Mouse (Mus musculus): ENCODE measurements around the gene Prkaa1. TPM values are rescaled to one million over a fixed set of nuclear protein-coding genes. Genes with fewer than 3 reads are reported as not detected.
"Not testable (repeated sequence)": the region's sequence is repeated elsewhere in the genome, so short reads cannot be mapped to it uniquely, and the experiment has no call there.

The Prkaa1 gene
- polyA plus RNA-seq, 1 experiment from 2014 or later = 13.9 TPM

- Histone ChIP-seq H3K27me3 (no peaks in the 10 kb centered on the region), H3K36me3 (peaks cover 8% of the 10 kb centered on the region; the same call in 1 of the 2 replicates), H3K4me3 (replicated peaks) (no peak overlapping the region), H3K4me1 (replicated peaks) (peaks cover 42% of the 10 kb centered on the region), H3K9ac (no peak overlapping the region), H3K9me3 (replicated peaks) (no peaks in the 10 kb centered on the region), H3K27ac (peak overlapping the region; percentile 51; the same call in 1 of the 2 replicates), H3K4me2 (no peak overlapping the region)
- ATAC-seq (ENCODE audit: low read depth) (no peak), DNase-seq (no peak)
- WGBS (ENCODE audit: insufficient replicate concordance) = 51% methylated on average over 4 of the region's 4 CpGs
These were observed 53.0 kb downstream of the Prkaa1 start for GRCm38 (mm10) chr15:5196691-5197090.

DNA sequence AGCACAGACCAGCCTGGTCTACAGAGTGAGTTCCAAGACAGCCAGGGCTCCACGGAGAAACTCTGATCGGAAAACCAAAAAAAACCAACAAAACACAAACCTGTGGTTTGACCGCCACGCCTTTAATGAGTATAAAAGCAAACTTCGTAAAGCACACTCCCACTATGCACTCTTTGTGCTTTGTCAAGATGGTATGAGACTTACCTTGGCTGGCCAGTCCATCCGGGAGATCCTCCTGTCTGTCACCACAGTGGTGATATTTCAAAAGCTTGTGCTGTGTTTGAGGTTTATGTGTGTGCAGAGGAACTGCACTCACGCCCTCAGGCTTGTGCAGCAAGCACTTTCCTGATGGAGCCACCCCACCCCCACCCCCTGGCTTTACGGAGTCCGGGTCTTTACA, 61.6 kb downstream of the Prkaa1 start:
- ATAC-seq (ENCODE audit: low read depth) (no peak), DNase-seq (no peak)
- Histone ChIP-seq H3K9me3 (replicated peaks) (no peaks in the 10 kb centered on the region), H3K27me3 (no peaks in the 10 kb centered on the region), H3K36me3 (0 out of 2 replicates have a peak, but pooled peaks cover 1% of the 10 kb centered on the region), H3K27ac (no peak overlapping the region), H3K9ac (no peak overlapping the region), H3K4me2 (no peak overlapping the region), H3K4me1 (replicated peaks) (peaks cover 5% of the 10 kb centered on the region; the same call in 1 of the 2 replicates), H3K4me3 (replicated peaks) (no peak overlapping the region)
- 81% methylated on average over 9 of the region's 9 CpGs for WGBS (ENCODE audit: insufficient replicate concordance)

DNA sequence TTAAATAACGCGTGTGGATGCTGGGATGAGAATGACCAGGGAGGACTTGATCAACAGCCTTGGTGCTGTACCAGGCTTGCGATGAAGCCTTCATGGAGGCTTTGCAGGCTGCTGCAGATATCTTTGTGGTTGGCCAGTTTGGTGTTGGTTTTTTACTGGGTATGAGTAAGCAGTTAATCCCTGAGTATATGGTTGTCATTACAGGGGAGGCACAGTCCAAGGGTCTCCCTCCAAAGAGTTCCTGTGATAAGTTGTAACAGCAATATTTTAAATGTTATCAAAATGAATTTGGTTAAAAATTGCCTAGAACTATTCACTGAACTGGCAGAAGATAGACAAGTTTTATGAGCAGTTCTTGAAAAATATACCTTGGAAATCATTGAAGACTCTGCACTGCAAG, 65.5 kb downstream of the Prkaa1 start:
- no peak overlapping the region for H3K4me2 ChIP-seq
- H3K4me1 ChIP-seq (replicated peaks) = no peaks in the 10 kb centered on the region
- no peaks in the 10 kb centered on the region for H3K27me3 ChIP-seq
- H3K9me3 ChIP-seq (replicated peaks) = no peaks in the 10 kb centered on the region
- H3K27ac ChIP-seq = no peak overlapping the region
- H3K9ac ChIP-seq = no peak overlapping the region
- 82% methylated on average over 3 of the region's 3 CpGs for WGBS (ENCODE audit: insufficient replicate concordance)
- H3K36me3 ChIP-seq = 0 out of 2 replicates have a peak, but pooled peaks cover 3% of the 10 kb centered on the region
- DNase-seq (no peak), ATAC-seq (ENCODE audit: low read depth) (no peak)
- no peak overlapping the region for H3K4me3 ChIP-seq (replicated peaks)

GRCm38 (mm10) chr15:5220491-5220890, 76.8 kb downstream of the Prkaa1 start:
- Histone ChIP-seq H3K36me3 (0 out of 2 replicates have a peak, but pooled peaks cover 4% of the 10 kb centered on the region), H3K27ac (no peak overlapping the region), H3K4me1 (replicated peaks) (no peaks in the 10 kb centered on the region), H3K4me3 (replicated peaks) (no peak overlapping the region), H3K9ac (no peak overlapping the region), H3K4me2 (no peak overlapping the region), H3K27me3 (no peaks in the 10 kb centered on the region), H3K9me3 (replicated peaks) (no peaks in the 10 kb centered on the region)
- ATAC-seq (ENCODE audit: low read depth) (no peak), DNase-seq (no peak)
- WGBS (ENCODE audit: insufficient replicate concordance) = 80% methylated on average over 6 of the region's 6 CpGs

DNA sequence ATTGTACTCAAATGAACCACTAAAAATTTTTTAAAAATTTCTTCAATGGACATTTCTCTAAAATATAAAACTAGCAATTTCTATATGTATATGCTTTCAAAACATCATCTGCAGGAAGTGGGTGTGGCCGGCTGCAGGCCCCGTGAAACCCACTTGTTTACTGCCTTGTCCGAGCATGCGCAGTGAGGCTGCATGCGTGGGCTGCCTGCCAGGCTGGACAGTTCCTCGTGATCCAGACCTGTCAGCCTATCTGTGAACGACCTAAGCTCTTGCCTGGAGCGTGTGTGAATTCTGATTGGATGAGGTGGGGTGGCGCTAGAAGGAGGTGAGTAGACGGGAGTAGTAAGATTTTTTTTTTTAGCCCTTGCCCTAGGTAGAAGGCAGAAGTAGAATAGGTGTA, 87.1 kb downstream of the Prkaa1 start:
- not testable (repeated sequence) for H3K9ac ChIP-seq; H3K36me3 ChIP-seq; H3K9me3 ChIP-seq (replicated peaks); H3K27me3 ChIP-seq; ATAC-seq (ENCODE audit: low read depth); H3K27ac ChIP-seq; H3K4me3 ChIP-seq (replicated peaks); DNase-seq; H3K4me2 ChIP-seq
- peaks cover 11% of the 10 kb centered on the region for H3K4me1 ChIP-seq (replicated peaks)
- WGBS (ENCODE audit: insufficient replicate concordance) = 71% methylated on average over 10 of the region's 10 CpGs

Other genes with a start within 250 kb of the Prkaa1 start
- not detected in 2 replicates for gene Mroh2b, start 245.1 kb upstream of the Prkaa1 start, polyA plus RNA-seq (2015; fragmentation: Nextera tagmentation; extraction: Ambion mirVana)
- gene C7, start 80.1 kb upstream of the Prkaa1 start, polyA plus RNA-seq (2015; fragmentation: Nextera tagmentation; extraction: Ambion mirVana) = not detected in 2 replicates
- gene Card6, start 35.3 kb upstream of the Prkaa1 start, polyA plus RNA-seq (2015; fragmentation: Nextera tagmentation; extraction: Ambion mirVana) = 0.41 and 0.98 TPM in 2 replicates
- 482 and 499 TPM in 2 replicates for gene Rpl37, start 27.2 kb upstream of the Prkaa1 start, polyA plus RNA-seq (2015; fragmentation: Nextera tagmentation; extraction: Ambion mirVana)
- 16.8 and 21.9 TPM in 2 replicates for gene Ttc33, start 41.7 kb downstream of the Prkaa1 start, polyA plus RNA-seq (2015; fragmentation: Nextera tagmentation; extraction: Ambion mirVana)
- gene Ptger4, start 100.3 kb downstream of the Prkaa1 start, polyA plus RNA-seq (2015; fragmentation: Nextera tagmentation; extraction: Ambion mirVana) = 2.2 and 2.4 TPM in 2 replicates

All from liver, embryonic 13.5 days (tissue).